Mouse (Mus musculus) c-Kit-positive CD71-positive TER-119-positive erythroid progenitor cells, embryonic 14.5 days (primary cell): Measurements from ENCODE around the gene Itga2.

Source experiments
- DNase-seq: peaks from one replicate; pipeline ENCODE4 v3.0.0-alpha.2; 2013; ENCODE audit warnings: low spot score

The Itga2 gene

DNA sequence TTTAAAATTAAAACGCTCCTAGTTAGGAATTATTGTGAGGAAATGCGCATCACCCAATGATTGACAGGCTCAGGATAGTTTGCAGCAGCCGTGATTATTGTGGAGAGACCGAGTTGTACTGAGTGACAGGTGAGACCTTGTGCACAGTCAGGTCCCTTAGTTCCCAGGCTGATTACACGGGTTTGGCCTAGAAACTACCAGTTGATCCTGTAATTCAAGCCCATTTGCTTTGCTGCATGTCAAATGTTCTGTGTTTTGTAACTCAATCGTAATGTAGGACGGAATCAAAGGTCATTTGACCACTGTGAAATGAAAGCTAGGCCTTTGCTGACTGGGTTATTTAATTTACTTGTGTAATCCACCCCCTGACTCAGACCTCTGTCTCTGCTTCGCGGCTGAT, 113.4 kb downstream of the Itga2 start:
- DNase-seq: peak; percentile 34

GRCm38 (mm10) chr13:114817751-114818360, 114.0 kb downstream of the Itga2 start, which contains the start of gene Mocs2:
Mocs2 (plus strand) TSS chr13:114818236.
- peak; percentile 93 for DNase-seq

- no peak for DNase-seq
Measured at GRCm38 (mm10) chr13:114809624-114810210, 122.2 kb downstream of the Itga2 start.

DNA sequence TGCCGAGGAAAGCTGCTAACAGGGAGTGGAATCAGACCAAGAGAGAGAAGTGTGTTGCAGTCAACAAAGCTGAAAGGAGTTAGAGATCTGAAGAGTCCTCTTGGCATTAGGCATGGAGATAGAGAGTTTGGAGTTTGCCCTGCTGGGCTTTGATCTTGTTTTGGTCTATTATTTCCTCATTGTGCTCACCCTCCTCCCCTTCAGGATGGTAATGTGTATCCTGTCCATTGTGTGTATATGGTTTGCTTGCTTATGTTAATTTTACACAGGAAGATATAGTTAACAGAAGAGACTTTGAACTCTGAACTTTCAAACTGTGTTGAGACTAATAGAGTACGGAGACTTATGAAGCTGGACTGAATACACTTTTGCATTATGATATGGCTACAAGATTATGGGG, 128.9 kb downstream of the Itga2 start:
- DNase-seq: no peak

- no peak for DNase-seq
Measured at GRCm38 (mm10) chr13:114801857-114802256, 130.0 kb downstream of the Itga2 start.

- peak; percentile 13 for DNase-seq
Measured at GRCm38 (mm10) chr13:114793250-114794030, 138.5 kb downstream of the Itga2 start.

GRCm38 (mm10) chr13:114791511-114791910, 140.4 kb downstream of the Itga2 start:
- peak; percentile 6 for DNase-seq
